Mouse (Mus musculus) spleen, adult 2 months (tissue): ENCODE measurements around the gene Tcp1.

ENCODE experiments used
- CTCF ChIP-seq: fragments of 200-500 bp; IDR thresholded peaks from 2 replicates; pipeline ENCODE4 v1.5.1; 2011; ENCODE audit warnings: mild to moderate bottlenecking, inconsistent platforms; ENCODE audit not compliant: insufficient read depth, insufficient read length, insufficient replicate concordance; ENCODE audit errors: extremely low read depth
- POLR2A ChIP-seq: fragments of 200-500 bp; IDR thresholded peaks from 2 replicates; pipeline ENCODE4 v1.6.1; 2011; ENCODE audit warnings: low read depth, low read length, inconsistent platforms

GRCm38 (mm10) chr17:12956664-12957063, 41.2 kb downstream of the Tcp1 start:
- TF ChIP-seq POLR2A, result no peak
- TF ChIP-seq CTCF, result no peak
